Mouse (Mus musculus): ENCODE results near the gene Cep57.

Cep57 gene

GRCm38 (mm10) chr9:13826832-13827405, at the start of gene Cep57:
TSS of gene Cep57 (minus strand) at chr9:13827107.
- in situ Hi-C loops (cut with MseI, MboI), result no loop called here

DNA sequence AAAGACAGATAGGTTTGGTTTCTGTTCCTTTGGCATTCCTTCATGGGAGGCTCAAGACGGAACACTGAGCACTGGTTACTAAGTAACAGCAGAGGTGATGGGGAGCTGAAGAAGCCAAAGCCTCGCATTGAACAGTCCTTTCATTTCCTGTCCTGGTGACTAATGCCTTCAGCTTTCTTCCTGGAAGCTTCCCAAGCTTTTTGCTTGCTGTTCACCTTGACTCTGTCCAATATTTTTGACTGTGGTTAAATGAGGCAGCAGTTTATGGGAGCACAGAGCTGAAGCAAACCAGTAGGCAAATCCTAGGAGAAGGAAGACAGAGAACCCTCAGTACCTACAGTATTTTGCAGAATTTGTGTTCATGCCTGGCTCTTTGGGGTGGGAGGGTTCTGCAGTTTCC, 48.4 kb upstream of the Cep57 start:
- in situ Hi-C loops (cut with MseI, MboI), result no loop called here

GRCm38 (mm10) chr9:13874359-13874758, 47.5 kb upstream of the Cep57 start:
- in situ Hi-C loops (cut with MseI, MboI), result no loop called here

DNA sequence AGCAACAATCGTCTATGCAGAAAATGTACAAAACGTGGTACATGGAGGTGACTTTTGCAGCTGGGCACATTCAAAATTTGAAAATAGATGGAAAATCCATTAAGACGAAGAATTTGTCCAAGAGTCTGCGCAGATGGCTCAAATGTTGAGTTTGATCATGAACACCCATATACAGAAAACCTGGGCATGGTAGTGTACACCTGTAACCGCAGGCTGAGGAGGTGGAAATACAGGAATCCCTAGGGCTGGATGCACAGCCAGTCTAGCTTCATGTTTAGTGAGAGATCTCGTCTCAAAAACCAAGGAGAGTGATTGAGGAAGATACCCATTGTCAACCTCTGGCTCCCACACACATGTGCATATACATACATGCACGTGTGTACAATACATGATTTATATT, 44.7 kb upstream of the Cep57 start:
- in situ Hi-C loops (cut with MseI, MboI), result no loop called here

DNA sequence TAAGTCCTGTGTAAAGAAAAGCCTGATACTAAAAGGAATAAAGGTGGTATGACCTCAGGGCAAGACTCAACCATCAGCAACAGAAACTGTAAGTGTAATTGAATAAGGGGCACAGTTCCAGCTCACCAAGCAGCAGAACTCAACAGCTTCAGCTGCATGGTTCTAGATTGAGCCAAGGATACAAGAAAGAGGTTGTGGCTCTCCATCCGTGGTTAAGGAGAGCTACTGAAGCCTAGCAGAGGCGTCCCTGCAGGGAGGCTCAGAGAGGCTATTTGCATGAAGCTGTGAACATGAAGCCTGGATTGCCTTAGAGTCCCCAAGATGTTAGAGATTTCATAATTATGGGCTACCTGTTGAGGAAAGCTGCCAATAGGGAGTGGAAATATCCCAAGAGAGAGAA, 40.7 kb upstream of the Cep57 start:
- in situ Hi-C loops (cut with MseI, MboI), result no loop called here

- in situ Hi-C loops (cut with MseI, MboI), result no loop called here
These were observed 29.9 kb upstream of the Cep57 start for GRCm38 (mm10) chr9:13856777-13857176.

GRCm38 (mm10) chr9:13856247-13856646, 29.3 kb upstream of the Cep57 start:
- in situ Hi-C loops (cut with MseI, MboI), result no loop called here

GRCm38 (mm10) chr9:13853876-13854275, 27.0 kb upstream of the Cep57 start:
- in situ Hi-C loops (cut with MseI, MboI), result no loop called here

DNA sequence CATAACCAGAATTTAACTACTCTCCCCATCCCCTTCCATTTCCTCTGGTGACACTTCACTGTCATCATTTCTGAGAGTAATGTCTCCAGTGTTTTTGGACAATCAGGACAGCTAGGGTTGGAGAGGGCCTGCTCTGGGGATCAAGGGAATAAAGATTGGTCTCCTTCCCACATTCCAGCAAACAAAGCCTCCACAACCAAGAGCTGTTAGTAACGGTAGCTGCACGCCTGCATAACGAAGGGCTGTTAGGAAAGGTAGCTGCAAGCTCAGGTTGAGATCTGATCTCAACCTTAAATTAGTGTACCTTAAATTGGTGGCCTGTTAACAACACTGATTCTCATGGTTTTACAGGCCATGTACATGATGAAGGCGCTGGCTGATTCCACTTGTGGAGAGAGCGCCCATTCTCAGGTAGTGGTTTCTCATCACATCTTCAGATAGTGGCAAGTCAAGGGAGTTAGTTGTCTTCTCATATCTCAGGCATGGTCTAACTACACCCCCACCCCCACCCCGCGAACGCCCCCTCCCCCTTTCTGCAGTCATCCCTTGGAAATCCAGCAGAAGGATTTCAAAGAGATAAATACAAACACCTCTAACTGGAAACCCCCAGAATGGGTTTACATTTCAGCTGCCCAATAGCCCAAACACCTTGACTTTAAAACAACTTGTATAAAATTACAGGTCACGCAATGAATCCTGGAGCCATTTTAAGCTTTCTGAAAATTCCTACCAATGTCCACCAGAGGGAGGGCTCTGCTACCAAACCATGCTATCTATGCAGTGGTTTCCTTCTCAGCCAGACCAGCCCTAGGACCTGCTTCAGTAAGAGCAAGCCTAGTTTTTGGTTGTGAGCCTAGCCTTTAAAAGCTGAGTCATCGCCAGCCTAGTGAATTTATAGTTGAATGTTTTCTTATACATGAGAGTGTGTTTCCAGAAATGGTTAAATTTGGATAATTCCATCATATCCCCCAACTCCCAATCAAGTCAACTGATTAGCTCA, 21.9 kb upstream of the Cep57 start:
- in situ Hi-C loops (cut with MseI, MboI), result no loop called here

DNA sequence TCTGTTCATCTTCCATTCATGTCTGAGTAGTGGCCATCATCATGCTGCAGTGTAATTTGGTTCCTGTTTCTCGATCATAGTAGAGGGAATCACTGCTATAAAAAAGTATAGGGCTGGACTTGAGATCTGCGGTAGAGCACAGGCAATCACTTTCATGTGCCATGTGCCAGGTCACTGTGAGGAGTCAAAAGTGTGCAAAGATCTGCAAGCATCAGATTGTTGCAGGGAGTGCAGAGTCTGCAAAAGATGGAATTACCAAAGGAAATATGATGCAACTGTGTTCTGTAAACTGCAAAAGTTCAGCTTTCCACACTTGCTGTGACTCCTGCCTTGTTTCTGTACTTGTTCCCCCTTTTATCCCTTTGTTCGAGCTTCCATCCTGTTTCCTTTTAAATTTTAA, 20.7 kb upstream of the Cep57 start:
- in situ Hi-C loops (cut with MseI, MboI), result no loop called here

DNA sequence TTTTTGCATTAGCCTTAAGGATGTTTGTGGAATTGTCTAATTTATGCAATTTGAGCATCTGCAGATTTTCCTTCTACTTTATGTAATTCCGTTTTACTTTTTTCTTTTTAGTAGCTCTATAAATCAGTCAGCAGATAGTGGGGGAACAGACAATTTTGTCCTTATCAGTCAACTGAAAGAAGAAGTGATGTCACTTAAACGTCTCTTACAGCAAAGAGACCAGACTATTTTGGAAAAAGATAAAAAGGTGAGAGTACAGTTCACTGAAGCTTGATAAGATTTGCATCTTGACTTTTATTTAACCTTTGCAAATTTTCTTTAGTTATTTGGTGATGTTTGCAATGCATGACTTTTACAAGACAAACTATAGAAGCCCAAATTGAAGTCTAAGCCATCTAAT, 9.8 kb upstream of the Cep57 start:
- in situ Hi-C loops (cut with MseI, MboI), result no loop called here

- in situ Hi-C loops (cut with MseI, MboI), result no loop called here
These were observed 8.3 kb upstream of the Cep57 start for GRCm38 (mm10) chr9:13835256-13835655.

GRCm38 (mm10) chr9:13828087-13828441, 1.2 kb upstream of the Cep57 start:
- in situ Hi-C loops (cut with MseI, MboI), result no loop called here

- in situ Hi-C loops (cut with MseI, MboI), result no loop called here
These were observed 639 bp upstream of the Cep57 start, which contains the start of gene Fam76b for GRCm38 (mm10) chr9:13827406-13828086. TSS of gene Fam76b (plus strand) at chr9:13827716.

DNA sequence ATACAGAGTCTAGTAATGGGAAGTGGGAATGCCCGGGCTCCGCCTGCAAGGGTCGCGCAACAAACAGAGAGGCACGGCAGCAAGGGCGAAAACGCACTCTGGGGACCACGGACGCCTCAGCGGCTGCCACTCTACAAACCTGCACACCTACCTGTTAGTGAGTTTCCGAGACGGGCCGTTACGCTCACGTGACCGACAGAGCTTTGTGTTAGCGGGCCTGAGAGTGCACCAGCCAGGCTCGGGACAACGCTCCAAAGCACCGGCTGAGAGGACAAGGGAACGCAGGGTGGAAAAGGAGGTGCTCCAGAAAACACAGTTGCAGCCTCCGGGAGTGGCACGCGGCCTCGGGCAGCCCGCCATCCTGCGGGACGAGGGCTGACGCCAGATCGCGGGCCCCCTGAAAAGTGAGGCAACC, 509 bp downstream of the Cep57 start:
- in situ Hi-C loops (cut with MseI, MboI), result no loop called here

DNA sequence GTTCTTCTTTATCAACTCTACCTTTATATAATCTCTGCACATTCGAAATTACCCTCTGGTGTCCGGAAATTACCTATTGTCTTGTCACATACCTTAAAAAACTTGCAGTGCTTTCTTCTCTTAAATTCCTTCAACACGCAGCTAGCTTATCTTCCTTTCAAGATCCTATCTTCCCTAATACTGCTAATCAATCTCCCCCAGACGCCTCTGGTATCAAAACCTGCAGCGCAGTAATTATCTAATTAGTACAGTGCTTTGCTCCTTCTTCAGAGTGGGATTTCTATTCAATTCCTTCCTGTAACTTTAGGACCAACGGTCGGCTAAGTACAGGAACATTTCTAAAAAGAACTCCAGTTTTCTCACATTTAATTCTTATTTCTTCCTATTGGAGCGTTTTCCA, 1.0 kb downstream of the Cep57 start:
- in situ Hi-C loops (cut with MseI, MboI), result no loop called here

DNA sequence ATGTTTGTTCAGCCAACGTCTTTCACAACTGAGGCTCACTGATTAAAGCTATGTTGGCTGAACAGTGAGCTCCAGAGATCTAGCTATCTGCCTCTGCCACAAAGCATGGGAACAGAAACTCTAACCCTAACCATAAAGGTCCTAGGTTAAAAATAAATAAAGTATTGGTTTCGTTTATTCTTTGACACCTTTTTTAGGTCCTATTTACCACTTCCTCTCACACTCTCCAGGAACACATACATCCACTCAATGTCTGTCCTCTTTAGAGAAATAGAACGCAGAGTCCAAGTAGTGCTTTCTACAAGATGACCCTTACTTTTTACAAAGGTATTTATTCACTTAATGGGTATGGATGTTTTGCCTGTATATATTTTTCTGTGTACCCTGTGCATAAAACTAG, 6.1 kb downstream of the Cep57 start:
- in situ Hi-C loops (cut with MseI, MboI), result no loop called here

DNA sequence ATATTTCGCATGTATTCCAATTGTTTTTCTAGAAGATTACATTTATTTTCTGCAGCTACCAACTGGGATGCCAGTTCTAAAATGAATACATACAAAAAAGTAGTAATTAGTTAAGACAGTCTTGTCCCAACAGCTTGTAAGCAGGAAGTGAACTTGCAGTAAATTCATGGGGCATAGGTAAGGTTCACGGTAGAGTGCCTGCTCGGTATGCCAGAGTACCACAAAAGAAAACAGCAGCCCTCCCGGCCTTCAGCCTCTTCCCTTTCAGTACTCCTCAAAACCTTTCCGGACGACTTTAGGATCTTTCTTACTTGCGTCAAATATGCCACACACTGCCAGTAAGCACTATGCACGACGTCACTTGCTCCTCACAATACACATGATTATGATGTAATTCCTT, 8.5 kb downstream of the Cep57 start:
- in situ Hi-C loops (cut with MseI, MboI), result no loop called here

DNA sequence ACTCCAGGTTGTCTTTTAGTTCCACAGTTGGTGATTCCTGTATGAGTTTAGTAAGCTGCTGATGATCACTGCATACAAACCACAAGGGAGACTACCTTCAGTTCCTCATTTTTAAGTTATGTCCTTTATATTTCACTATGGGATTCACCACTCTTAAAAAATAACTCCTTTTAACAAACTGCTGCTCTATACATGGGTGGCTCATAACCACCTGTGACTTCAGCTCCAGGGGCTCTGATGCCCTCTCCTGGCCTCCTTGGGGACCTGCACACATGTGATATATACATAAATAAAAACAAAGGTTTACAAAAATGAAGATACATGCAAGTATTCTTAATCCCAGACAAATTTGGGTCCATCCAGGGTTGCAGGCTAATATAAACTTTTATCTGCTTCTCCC, 17.0 kb downstream of the Cep57 start:
- in situ Hi-C loops (cut with MseI, MboI), result no loop called here

- in situ Hi-C loops (cut with MseI, MboI), result no loop called here
These were observed 19.2 kb downstream of the Cep57 start for GRCm38 (mm10) chr9:13807657-13808056.

- in situ Hi-C loops (cut with MseI, MboI), result no loop called here
These were observed 20.1 kb downstream of the Cep57 start for GRCm38 (mm10) chr9:13806854-13807253.

DNA sequence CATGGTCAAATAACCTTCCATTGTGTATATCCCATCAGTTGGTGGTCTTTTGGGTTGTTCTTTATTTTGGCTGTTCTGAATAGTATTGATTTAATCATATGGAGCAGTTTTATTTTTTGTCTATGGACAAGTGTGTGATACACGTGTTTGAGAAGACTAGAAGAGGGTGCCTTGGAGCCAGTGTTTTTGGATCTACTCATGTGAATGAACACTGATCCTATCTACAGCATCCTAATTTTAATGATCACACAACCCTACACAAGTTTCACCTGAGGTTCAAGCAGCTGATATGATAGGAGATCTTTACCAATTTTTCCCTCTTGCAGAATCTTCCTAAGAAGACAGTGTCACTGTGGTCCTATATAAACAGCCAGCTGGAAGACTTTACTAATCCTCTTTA, 22.4 kb downstream of the Cep57 start:
- in situ Hi-C loops (cut with MseI, MboI), result no loop called here

DNA sequence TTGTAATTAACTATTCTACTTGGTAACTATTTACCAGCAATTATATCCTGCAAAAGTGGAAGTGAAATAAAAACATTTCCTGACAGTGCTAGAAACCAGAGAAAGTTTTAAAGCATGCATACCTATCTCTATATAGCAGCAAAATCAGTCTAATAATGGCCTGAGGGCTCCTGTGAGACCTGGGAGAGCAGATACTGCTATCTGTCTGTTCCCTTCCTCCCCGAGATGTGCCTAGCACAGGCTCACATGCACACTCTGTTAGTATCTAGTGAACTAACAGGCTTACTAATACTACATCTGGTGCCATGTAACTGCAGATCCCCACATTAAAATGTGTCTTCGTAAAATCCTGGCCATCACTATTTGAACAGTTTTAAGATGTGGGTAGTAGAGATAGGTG, 32.2 kb downstream of the Cep57 start:
- in situ Hi-C loops (cut with MseI, MboI), result no loop called here

All from mouse trophoblast stem cell (cell line).